Mouse (Mus musculus): ENCODE results near the gene Tmem232. TPM values are rescaled to one million over a fixed set of nuclear protein-coding genes. Genes with fewer than 3 reads are reported as not detected.
"Not testable (repeated sequence)": the region's sequence is repeated elsewhere in the genome, so short reads cannot be mapped to it uniquely, and the experiment has no call there.

Gene Tmem232
- total RNA-seq, 2 experiments from 2014 or later, result 6.9 to 7.8 TPM

- peak in 1 of 2 experiments; percentile 45 for DNase-seq (ENCODE audit: low spot score in 2 of 2)
These were observed 4.4 kb downstream of the Tmem232 start for GRCm38 (mm10) chr17:65536156-65536555.

- DNase-seq (ENCODE audit: low spot score in 2 of 2), result not testable (repeated sequence)
These were observed 8.2 kb downstream of the Tmem232 start for GRCm38 (mm10) chr17:65532381-65532780.

GRCm38 (mm10) chr17:65527529-65527928 is 13.1 kb downstream of the Tmem232 start:
- DNase-seq (ENCODE audit: low spot score in 2 of 2), result no peak

GRCm38 (mm10) chr17:65513517-65513916 is 27.1 kb downstream of the Tmem232 start:
- DNase-seq (ENCODE audit: low spot score in 2 of 2), result no peak

GRCm38 (mm10) chr17:65484654-65485053 is 55.9 kb downstream of the Tmem232 start:
- no peak for DNase-seq (ENCODE audit: low spot score in 2 of 2)

GRCm38 (mm10) chr17:65476747-65477146 is 63.8 kb downstream of the Tmem232 start:
- DNase-seq (ENCODE audit: low spot score in 2 of 2), result no peak

- DNase-seq (ENCODE audit: low spot score in 2 of 2), result no peak
These were observed 89.8 kb downstream of the Tmem232 start for GRCm38 (mm10) chr17:65450818-65451217.

- not testable (repeated sequence) for DNase-seq (ENCODE audit: low spot score in 2 of 2)
These were observed 102.7 kb downstream of the Tmem232 start for GRCm38 (mm10) chr17:65437906-65438305.

- DNase-seq (ENCODE audit: low spot score in 2 of 2), result no peak
These were observed 121.5 kb downstream of the Tmem232 start for GRCm38 (mm10) chr17:65419124-65419523.

- no peak for DNase-seq (ENCODE audit: low spot score in 2 of 2)
These were observed 135.3 kb downstream of the Tmem232 start for GRCm38 (mm10) chr17:65405309-65405708.

- DNase-seq (ENCODE audit: low spot score in 2 of 2), result no peak
These were observed 139.7 kb downstream of the Tmem232 start for GRCm38 (mm10) chr17:65400914-65401313.

GRCm38 (mm10) chr17:65384411-65384962 is 156.1 kb downstream of the Tmem232 start:
- no peak for DNase-seq (ENCODE audit: low spot score in 2 of 2)

- DNase-seq (ENCODE audit: low spot score in 2 of 2), result peak in 1 of 2 experiments; percentile 28
These were observed 170.4 kb downstream of the Tmem232 start for GRCm38 (mm10) chr17:65370034-65370780.

- no peak for DNase-seq (ENCODE audit: low spot score in 2 of 2)
These were observed 174.9 kb downstream of the Tmem232 start for GRCm38 (mm10) chr17:65365535-65366254.

- no peak for DNase-seq (ENCODE audit: low spot score in 2 of 2)
These were observed 188.7 kb downstream of the Tmem232 start for GRCm38 (mm10) chr17:65351836-65352235.

- no peak for DNase-seq (ENCODE audit: low spot score in 2 of 2)
These were observed 200.6 kb downstream of the Tmem232 start for GRCm38 (mm10) chr17:65340016-65340415.

- no peak for DNase-seq (ENCODE audit: low spot score in 2 of 2)
These were observed 209.8 kb downstream of the Tmem232 start for GRCm38 (mm10) chr17:65330759-65331158.

GRCm38 (mm10) chr17:65325249-65325648 is 215.3 kb downstream of the Tmem232 start:
- DNase-seq (ENCODE audit: low spot score in 2 of 2), result peak in 1 of 2 experiments; percentile 21

- no peak for DNase-seq (ENCODE audit: low spot score in 2 of 2)
These were observed 220.0 kb downstream of the Tmem232 start for GRCm38 (mm10) chr17:65320623-65321022.

- DNase-seq (ENCODE audit: low spot score in 2 of 2), result no peak
These were observed 240.6 kb downstream of the Tmem232 start for GRCm38 (mm10) chr17:65299946-65300345.

GRCm38 (mm10) chr17:65297831-65298230 is 242.8 kb downstream of the Tmem232 start:
- no peak for DNase-seq (ENCODE audit: low spot score in 2 of 2)

- DNase-seq (ENCODE audit: low spot score in 2 of 2), result peak in 1 of 2 experiments; percentile 26
These were observed 288.4 kb downstream of the Tmem232 start for GRCm38 (mm10) chr17:65252160-65252559.

All from gastrocnemius, postnatal 4 days (tissue).